Mouse (Mus musculus) C2C12 (cell line): ENCODE results near the gene Mgrn1.

Experiments
- CEBPB ChIP-seq: IDR thresholded peaks from one replicate; pipeline ENCODE4 v1.6.1; 2011; ENCODE audit warnings: low read depth, mild to moderate bottlenecking, control low read depth, moderate library complexity
- CTCF ChIP-seq: IDR thresholded peaks from one replicate; pipeline ENCODE4 v1.5.1; 2011; ENCODE audit not compliant: control insufficient read depth, insufficient read depth, insufficient read length
- MAX ChIP-seq: IDR thresholded peaks from one replicate; pipeline ENCODE4 v1.6.1; 2011; ENCODE audit warnings: mild to moderate bottlenecking, control low read depth
- MYOD1 ChIP-seq: IDR thresholded peaks from one replicate; pipeline ENCODE4 v1.6.1; 2011; ENCODE audit warnings: low read depth; ENCODE audit not compliant: control insufficient read depth, insufficient read length
- MYOG ChIP-seq: IDR thresholded peaks from one replicate; pipeline ENCODE4 v1.6.1; 2011; ENCODE audit not compliant: control insufficient read depth, insufficient read length; ENCODE audit errors: extremely low read depth
- USF1 ChIP-seq: IDR thresholded peaks from one replicate; pipeline ENCODE4 v1.6.1; 2011; ENCODE audit warnings: low read depth, mild to moderate bottlenecking, control low read depth, moderate library complexity

DNA sequence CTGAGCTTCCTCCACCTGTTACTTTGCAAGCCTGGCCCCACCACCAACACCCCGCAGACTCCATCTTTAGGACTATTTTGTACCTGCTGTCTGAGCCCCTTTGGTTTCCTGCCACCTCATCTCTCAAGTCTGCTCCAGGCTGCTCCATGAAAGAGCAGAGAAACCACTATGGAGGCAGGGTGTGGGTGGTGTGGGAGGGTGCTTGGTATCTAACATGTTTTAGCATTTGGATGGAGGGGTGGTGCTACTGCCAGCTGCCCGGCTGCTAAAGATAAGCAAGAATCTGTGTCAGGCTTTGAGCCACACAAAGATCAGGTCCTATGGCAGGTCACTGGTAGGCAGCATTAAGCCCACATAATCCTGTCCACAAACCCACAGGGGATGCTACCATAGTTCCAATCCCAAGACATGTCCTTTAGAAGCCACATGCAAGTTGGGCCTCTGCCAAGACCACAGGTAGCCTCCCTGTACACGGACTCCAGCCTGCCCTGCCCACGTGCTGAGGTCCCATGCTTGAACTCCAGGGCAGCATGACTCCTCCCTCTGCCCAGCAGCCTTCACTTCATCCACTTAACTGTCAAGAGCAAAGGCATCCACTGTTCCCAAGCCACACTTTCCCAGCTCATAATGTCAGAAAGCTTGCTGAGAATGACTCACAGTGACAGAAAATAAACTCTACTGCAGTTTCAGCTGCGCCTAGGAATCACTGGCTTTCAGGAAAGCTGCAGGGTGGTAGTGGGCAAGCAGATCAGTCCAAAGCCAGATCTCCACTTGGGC lies 92.4 kb downstream of the Mgrn1 start:
- TF ChIP-seq CTCF (no peak), MYOD1 (no peak), MYOG (no peak), CEBPB (no peak), MAX (no peak), USF1 (no peak)
